Comparison of ENCODE assay signal across 21 mouse cellular contexts in the genomic region with DNA sequence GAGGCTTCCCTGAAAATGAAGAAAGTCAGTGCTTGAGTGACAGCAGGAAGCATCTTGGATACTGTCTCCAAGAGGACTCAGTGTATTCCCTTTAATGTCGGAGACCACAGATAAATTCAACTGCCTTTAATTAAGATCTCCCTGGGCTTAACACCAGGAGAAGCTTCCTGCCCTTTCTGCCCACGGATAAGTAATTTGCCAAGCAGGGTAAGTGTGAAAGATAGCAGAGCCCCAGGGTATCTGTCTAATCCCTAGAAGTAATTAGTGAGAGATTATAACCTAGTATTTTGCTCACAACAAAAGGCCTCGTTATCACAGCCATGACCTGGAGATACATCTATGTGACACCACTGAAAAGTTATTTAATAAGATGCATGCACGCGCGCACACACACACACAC.
A peak's percentile ranks its signal among the peaks of the same experiment; 100 is the strongest.
DNase-seq lines count a peak whose midpoint lies in the region; ATAC-seq and TF ChIP-seq lines count a peak whose summit lies in the region.
"Had no signal": no experiment of that assay in that cellular context is flagged by ENCODE, and none has a peak within 500 bp of the region (broad histone marks: within the 10 kb centered on the region; RNA-seq: fewer than 3 reads in every experiment).

No protein-coding gene starts in this region.

- H3K9ac ChIP-seq in hindbrain, postnatal 0 days (replicated peaks; ENCODE audit: low read length) = no peak overlapping the region
- H3K9ac ChIP-seq in hindbrain, embryonic 14.5 days = no peak overlapping the region
- H3K9ac ChIP-seq in midbrain, embryonic 13.5 days (replicated peaks) = no peak overlapping the region
- no peak overlapping the region for H3K9ac ChIP-seq in midbrain, embryonic 16.5 days (ENCODE audit: low read depth, low read length)
- H3K9ac ChIP-seq in midbrain, postnatal 0 days (replicated peaks; ENCODE audit: low read length, poor library complexity, severe bottlenecking) = no peak overlapping the region
- H3K9ac ChIP-seq: embryonic facial prominence, embryonic 12.5 days; forebrain, embryonic 12.5 days; forebrain, embryonic 15.5 days; forebrain, postnatal 0 days had no signal

- ATAC-seq in hindbrain, postnatal 0 days = no peak
- ATAC-seq in hindbrain, embryonic 14.5 days (ENCODE audit: low FRiP score) = no peak
- ATAC-seq in midbrain, embryonic 13.5 days = 0 out of 2 replicates have a peak, but pooled peaks have one; percentile 30
- no peak for ATAC-seq in midbrain, embryonic 16.5 days
- no peak for ATAC-seq in midbrain, postnatal 0 days (ENCODE audit: low FRiP score)
- ATAC-seq: forebrain, embryonic 15.5 days; forebrain, postnatal 0 days had no signal

- 61% methylated on average over 6 of the region's 6 CpGs for WGBS in hindbrain, postnatal 0 days
- 58% methylated on average over 6 of the region's 6 CpGs for WGBS in hindbrain, embryonic 14.5 days
- WGBS in midbrain, embryonic 13.5 days = 40% methylated on average over 6 of the region's 6 CpGs
- WGBS in midbrain, embryonic 16.5 days = 43% methylated on average over 6 of the region's 6 CpGs
- WGBS in midbrain, postnatal 0 days = 35% methylated on average over 6 of the region's 6 CpGs
- WGBS in midbrain, embryonic 10.5 days = 55% methylated on average over 6 of the region's 6 CpGs

- no peak overlapping the region for H3K4me2 ChIP-seq in hindbrain, postnatal 0 days (ENCODE audit: low read depth, low read length)
- no peak overlapping the region for H3K4me2 ChIP-seq in hindbrain, embryonic 14.5 days (replicated peaks)
- H3K4me2 ChIP-seq in midbrain, embryonic 13.5 days (replicated peaks) = no peak overlapping the region
- H3K4me2 ChIP-seq in midbrain, embryonic 16.5 days (ENCODE audit: low read length) = no peak overlapping the region
- H3K4me2 ChIP-seq in midbrain, postnatal 0 days (ENCODE audit: low read depth, low read length, poor library complexity, severe bottlenecking) = no peak overlapping the region
- H3K4me2 ChIP-seq: embryonic facial prominence, embryonic 12.5 days; forebrain, embryonic 12.5 days; forebrain, embryonic 15.5 days had no signal

- no peaks in the 10 kb centered on the region for H3K36me3 ChIP-seq in hindbrain, postnatal 0 days (ENCODE audit: insufficient read depth, low read length)
- no peaks in the 10 kb centered on the region for H3K36me3 ChIP-seq in hindbrain, embryonic 14.5 days (replicated peaks; ENCODE audit: control insufficient read depth, insufficient read depth)
- no peaks in the 10 kb centered on the region for H3K36me3 ChIP-seq in midbrain, embryonic 13.5 days
- no peaks in the 10 kb centered on the region for H3K36me3 ChIP-seq in midbrain, embryonic 16.5 days (ENCODE audit: control insufficient read depth, insufficient read depth, low read length)
- no peaks in the 10 kb centered on the region for H3K36me3 ChIP-seq in midbrain, postnatal 0 days (ENCODE audit: insufficient read depth, low read length)
- no peaks in the 10 kb centered on the region for H3K36me3 ChIP-seq in midbrain, embryonic 10.5 days
- H3K36me3 ChIP-seq: embryonic facial prominence, embryonic 10.5 days; embryonic facial prominence, embryonic 12.5 days; forebrain, embryonic 12.5 days; forebrain, embryonic 15.5 days had no signal

- H3K9me3 ChIP-seq in hindbrain, postnatal 0 days (ENCODE audit: low read length) = no peaks in the 10 kb centered on the region
- H3K9me3 ChIP-seq in hindbrain, embryonic 14.5 days (ENCODE audit: control insufficient read depth, low read length) = no peaks in the 10 kb centered on the region
- H3K9me3 ChIP-seq in midbrain, embryonic 13.5 days = no peaks in the 10 kb centered on the region
- no peaks in the 10 kb centered on the region for H3K9me3 ChIP-seq in midbrain, embryonic 16.5 days (replicated peaks; ENCODE audit: control insufficient read depth, low read length, poor library complexity, severe bottlenecking)
- no peaks in the 10 kb centered on the region for H3K9me3 ChIP-seq in midbrain, postnatal 0 days (ENCODE audit: low read length)
- no peaks in the 10 kb centered on the region for H3K9me3 ChIP-seq in midbrain, embryonic 10.5 days (replicated peaks)
- H3K9me3 ChIP-seq: embryonic facial prominence, embryonic 10.5 days; embryonic facial prominence, embryonic 12.5 days; forebrain, embryonic 12.5 days; forebrain, embryonic 15.5 days had no signal

- TF ChIP-seq CTCF in hindbrain, postnatal 0 days (IDR thresholded peaks at IDR 0.05; ENCODE audit: low read depth) = no peak
- TF ChIP-seq CTCF in midbrain, postnatal 0 days (IDR thresholded peaks at IDR 0.05) = no peak
- TF ChIP-seq CTCF in brain, embryonic 14.5 days (IDR thresholded peaks at IDR 0.05; ENCODE audit: borderline replicate concordance, extremely low read depth, insufficient read depth, insufficient read length) = no peak
- TF ChIP-seq CTCF in left cerebral cortex, adult 2 months (IDR thresholded peaks at IDR 0.05) = no peak

- no peak overlapping the region for H3K4me3 ChIP-seq in hindbrain, postnatal 0 days (ENCODE audit: low read length)
- no peak overlapping the region for H3K4me3 ChIP-seq in hindbrain, embryonic 14.5 days (replicated peaks; ENCODE audit: low read length)
- no peak overlapping the region for H3K4me3 ChIP-seq in midbrain, embryonic 13.5 days (replicated peaks)
- H3K4me3 ChIP-seq in midbrain, embryonic 16.5 days (ENCODE audit: low read depth, low read length) = no peak overlapping the region
- H3K4me3 ChIP-seq in midbrain, postnatal 0 days (ENCODE audit: low read depth, low read length) = no peak overlapping the region
- no peak overlapping the region for H3K4me3 ChIP-seq in midbrain, embryonic 10.5 days
- no peak overlapping the region for H3K4me3 ChIP-seq in left cerebral cortex, adult 2 months
- H3K4me3 ChIP-seq: embryonic facial prominence, embryonic 10.5 days; embryonic facial prominence, embryonic 12.5 days; forebrain, embryonic 12.5 days; forebrain, embryonic 15.5 days had no signal

- intact Hi-C loops in left cerebral cortex, adult 2 months (cut with DNase I) = no loop called here

- no peaks in the 10 kb centered on the region for H3K27me3 ChIP-seq in hindbrain, postnatal 0 days (ENCODE audit: insufficient read depth, low read length)
- H3K27me3 ChIP-seq in hindbrain, embryonic 14.5 days (ENCODE audit: control insufficient read depth, insufficient read depth, low read length) = no peaks in the 10 kb centered on the region
- no peaks in the 10 kb centered on the region for H3K27me3 ChIP-seq in midbrain, embryonic 13.5 days
- H3K27me3 ChIP-seq in midbrain, embryonic 16.5 days (ENCODE audit: control insufficient read depth, insufficient read depth, low read depth, low read length) = no peaks in the 10 kb centered on the region
- H3K27me3 ChIP-seq in midbrain, postnatal 0 days (ENCODE audit: insufficient read depth, low read length) = no peaks in the 10 kb centered on the region
- no peaks in the 10 kb centered on the region for H3K27me3 ChIP-seq in midbrain, embryonic 10.5 days (ENCODE audit: low read depth, poor library complexity, severe bottlenecking)
- H3K27me3 ChIP-seq: embryonic facial prominence, embryonic 12.5 days; forebrain, embryonic 12.5 days; forebrain, embryonic 15.5 days had no signal

- no peaks in the 10 kb centered on the region for H3K4me1 ChIP-seq in hindbrain, postnatal 0 days (ENCODE audit: insufficient read depth, low read length)
- no peaks in the 10 kb centered on the region for H3K4me1 ChIP-seq in hindbrain, embryonic 14.5 days (replicated peaks; ENCODE audit: control insufficient read depth, insufficient read depth, low read length)
- H3K4me1 ChIP-seq in midbrain, embryonic 13.5 days (replicated peaks) = peaks cover 8% of the 10 kb centered on the region
- peaks cover 4% of the 10 kb centered on the region; the same call in 1 of the 2 replicates for H3K4me1 ChIP-seq in midbrain, embryonic 16.5 days (ENCODE audit: control insufficient read depth, insufficient read depth, low read length)
- H3K4me1 ChIP-seq in midbrain, postnatal 0 days (ENCODE audit: insufficient read depth, low read length) = no peaks in the 10 kb centered on the region
- no peaks in the 10 kb centered on the region; the same call in 1 of the 2 replicates for H3K4me1 ChIP-seq in midbrain, embryonic 10.5 days
- H3K4me1 ChIP-seq: embryonic facial prominence, embryonic 10.5 days; embryonic facial prominence, embryonic 12.5 days had no signal

- DNase-seq in hindbrain, postnatal 0 days (ENCODE audit: low spot score) = peak; percentile 25
- DNase-seq in hindbrain, embryonic 14.5 days (ENCODE audit: low spot score) = no peak
- DNase-seq in midbrain, postnatal 0 days (ENCODE audit: low spot score) = peak; percentile 29
- DNase-seq in midbrain, embryonic 10.5 days (ENCODE audit: low spot score) = no peak
- peak; percentile 58 for DNase-seq in brain, embryonic 14.5 days (ENCODE audit: low read depth)
- DNase-seq in left cerebral cortex, adult 2 months (ENCODE audit: extremely low spot score in 1 of 2, low spot score in 2 of 2) = no peak
- DNase-seq: adrenal gland, adult 2 months; adrenal gland, postnatal 10 days; adrenal gland, postnatal 25 days; cerebellum, adult 11-12 months; cerebellum, adult 2 months; cerebellum, adult 9-10 months; cerebellum, postnatal 10 days; cerebellum, postnatal 25 days; forebrain, postnatal 0 days had no signal

- H3K27ac ChIP-seq in hindbrain, postnatal 0 days = no peak overlapping the region
- H3K27ac ChIP-seq in hindbrain, embryonic 14.5 days = no peak overlapping the region
- no peak overlapping the region for H3K27ac ChIP-seq in midbrain, embryonic 13.5 days
- no peak overlapping the region for H3K27ac ChIP-seq in midbrain, embryonic 16.5 days (ENCODE audit: low read length)
- no peak overlapping the region for H3K27ac ChIP-seq in midbrain, postnatal 0 days (ENCODE audit: low read depth, low read length)
- H3K27ac ChIP-seq in midbrain, embryonic 10.5 days (replicated peaks) = no peak overlapping the region
- no peak overlapping the region for H3K27ac ChIP-seq in left cerebral cortex, adult 2 months
- H3K27ac ChIP-seq: embryonic facial prominence, embryonic 10.5 days; embryonic facial prominence, embryonic 12.5 days; forebrain, embryonic 12.5 days; forebrain, embryonic 15.5 days had no signal

- no peak for TF ChIP-seq POLR2A in brain, embryonic 14.5 days (IDR thresholded peaks at IDR 0.05; ENCODE audit: borderline replicate concordance, extremely low read depth, insufficient read depth, insufficient read length, poor library complexity, severe bottlenecking)

Comparison
In these comparisons a context has a peak if more than half of its experiments do, and no peak if none do; other contexts are left out.
1. DNase-seq: peak in hindbrain, postnatal 0 days (single experiment), midbrain, postnatal 0 days (single experiment) and brain, embryonic 14.5 days (single experiment); none in hindbrain, embryonic 14.5 days (single experiment), midbrain, embryonic 10.5 days (single experiment) and left cerebral cortex, adult 2 months (0 of 2).